Mouse (Mus musculus): ENCODE results near the gene Smurf2.

GRCm38 (mm10) chr11:106780590-106781220 lies 139.8 kb downstream of the Smurf2 start:
- TF ChIP-seq CTCF (IDR thresholded peaks at IDR 0.05; ENCODE audit: borderline replicate concordance, insufficient read depth, low read length) (no peak), POLR2A (IDR thresholded peaks at IDR 0.05; ENCODE audit: low read depth, low read length) (no peak)

Data from embryonic fibroblast, embryonic 13.5 days (primary cell).